Mouse (Mus musculus) heart, adult 2 months (tissue): ENCODE data around the gene 4931406P16Rik. TPM values are rescaled to one million over a fixed set of nuclear protein-coding genes. Genes with fewer than 3 reads are reported as not detected.
A peak's percentile ranks its signal among the peaks of the same experiment; 100 is the strongest.

Source experiments
- DNase-seq, 2 experiments: peaks; one replicate each; pipeline ENCODE4 v3.0.0; 2021
- H3K27ac ChIP-seq: fragments of 200-600 bp; 2 replicates; pipeline ENCODE4 v1.8.1; 2022
- H3K27me3 ChIP-seq: fragments of 200-500 bp; 2 replicates; pipeline ENCODE4 v1.6.1; 2012; ENCODE audit warnings: mild to moderate bottlenecking, low read length, inconsistent platforms, mixed read lengths; ENCODE audit not compliant: control insufficient read depth, insufficient read depth
- H3K36me3 ChIP-seq: fragments of 200-500 bp; 2 replicates; pipeline ENCODE4 v1.6.1; 2012; ENCODE audit warnings: low read length, inconsistent platforms; ENCODE audit not compliant: control insufficient read depth, insufficient read depth
- H3K4me1 ChIP-seq: fragments of 200-500 bp; 2 replicates; pipeline ENCODE4 v1.6.1; 2011; ENCODE audit warnings: low read length; ENCODE audit not compliant: control insufficient read depth, insufficient read depth
- H3K4me3 ChIP-seq: fragments of 200-600 bp; 2 replicates; pipeline ENCODE4 v1.8.1; 2022
- H3K79me2 ChIP-seq: fragments of 200-500 bp; replicated peaks from 2 replicates; pipeline ENCODE4 v1.6.1; 2012; ENCODE audit warnings: mild to moderate bottlenecking, inconsistent platforms, low read length, moderate library complexity, mixed read lengths; ENCODE audit not compliant: control insufficient read depth, insufficient read depth
- H3K9ac ChIP-seq: fragments of 200-500 bp; 2 replicates; pipeline ENCODE4 v1.6.1; 2012; ENCODE audit warnings: low read depth, mild to moderate bottlenecking, control low read depth, inconsistent platforms, low read length, mixed read lengths
- CTCF ChIP-seq: fragments of 200-600 bp; IDR thresholded peaks from 2 replicates; pipeline ENCODE4 v1.8.1; 2022; ENCODE audit warnings: antibody characterized with exemption, mild to moderate bottlenecking, moderate library complexity
- EP300 ChIP-seq: fragments of 200-500 bp; IDR thresholded peaks from 2 replicates; pipeline ENCODE4 v1.6.1; 2011; ENCODE audit warnings: low read depth, low read length, control low read depth; ENCODE audit not compliant: insufficient read depth
- POLR2A ChIP-seq: fragments of 200-500 bp; IDR thresholded peaks from 2 replicates; pipeline ENCODE4 v1.6.1; 2011; ENCODE audit warnings: mild to moderate bottlenecking, low read depth, low read length, control low read depth; ENCODE audit not compliant: insufficient read depth
- WGBS: fragments of 180-500 bp; shearing (Covaris S2); methylation state at CpG from one replicate; pipeline ENCODE4 v1.1.7; 2018; 5-methylcytosine and 5-hydroxymethylcytosine counted together
- intact Hi-C: fragments of 180-260 bp; cut with DNase I; formaldehyde crosslinking; loops from one replicate; pipeline ENCODE4 v1.15.1; 2025
- polyA plus RNA-seq: library from polyadenylated mRNA; depleted of rRNA; stranded (reverse); fragments of >200 nt; gene quantifications from 2 replicates; pipeline ENCODE4 v1.2.3, GENCODE M21; 2012
- total RNA-seq, 2 experiments: library from RNA; stranded (reverse); gene quantifications; 2 replicates each; pipeline ENCODE4 v1.2.3; 2021

4931406P16Rik gene
- total and polyA plus RNA-seq, 3 experiments, result 24.9 to 44.1 (median 40.7) TPM

DNA sequence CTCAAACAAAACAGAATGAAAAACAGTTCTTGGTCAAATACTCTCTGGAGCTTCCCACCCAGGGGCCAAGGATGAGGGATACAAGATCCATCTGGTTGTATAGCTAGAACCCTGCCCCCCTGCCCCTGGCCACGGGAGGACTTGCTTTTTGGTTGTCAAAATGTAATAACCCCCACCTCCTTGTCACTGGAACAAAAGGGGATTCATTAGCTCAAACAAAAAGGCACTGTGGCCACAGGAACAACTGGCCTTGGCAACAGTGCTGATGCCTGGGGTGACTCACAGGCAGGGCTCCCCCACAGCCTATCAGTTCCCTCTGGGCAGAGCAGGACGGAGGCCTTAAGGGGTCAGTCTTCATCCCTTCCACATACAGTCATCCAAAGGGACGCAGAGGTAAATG lies 6.6 kb upstream of the 4931406P16Rik start:
- H3K4me3 ChIP-seq, result no peak overlapping the region
- intact Hi-C loops, result no loop called here
- 51% methylated on average over 3 of the region's 3 CpGs for WGBS
- no peak overlapping the region for H3K9ac ChIP-seq
- peak overlapping the region; percentile 47 for H3K27ac ChIP-seq
- TF ChIP-seq EP300 (no peak), CTCF (no peak), POLR2A (no peak)
- H3K79me2 ChIP-seq, result no peaks in the 10 kb centered on the region
- H3K36me3 ChIP-seq, result no peaks in the 10 kb centered on the region
- DNase-seq, result peak; percentile 49 to 54
- H3K4me1 ChIP-seq, result peaks cover 13% of the 10 kb centered on the region
- no peaks in the 10 kb centered on the region for H3K27me3 ChIP-seq

DNA sequence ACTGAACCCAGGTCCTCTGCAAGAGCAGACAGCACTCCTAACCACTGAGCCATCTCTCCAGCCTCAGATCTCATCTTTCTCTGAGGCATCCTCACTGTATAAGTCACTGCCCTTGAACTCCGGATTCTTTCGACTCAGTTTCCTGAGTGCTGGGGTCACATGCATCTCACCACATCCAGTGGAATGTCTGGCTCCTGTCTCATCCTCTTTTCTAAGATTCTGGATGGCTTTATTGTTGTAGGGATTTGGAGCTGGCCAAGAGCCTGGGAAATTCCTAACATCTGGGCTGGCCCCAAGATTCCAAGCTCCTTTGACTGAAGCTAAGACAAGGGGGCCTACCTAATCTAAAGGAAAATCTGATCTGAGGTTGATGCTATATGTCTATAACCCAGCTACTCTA lies 5.8 kb upstream of the 4931406P16Rik start:
- H3K4me1 ChIP-seq, result peaks cover 13% of the 10 kb centered on the region
- H3K27me3 ChIP-seq, result no peaks in the 10 kb centered on the region
- no peaks in the 10 kb centered on the region for H3K79me2 ChIP-seq
- H3K9ac ChIP-seq, result no peak overlapping the region
- intact Hi-C loops, result no loop called here
- no peak overlapping the region for H3K4me3 ChIP-seq
- TF ChIP-seq POLR2A, result 0 out of 2 replicates have a peak, but pooled peaks have one; percentile 14
- TF ChIP-seq EP300, result peak; percentile 48; the same call in 1 of the 2 replicates
- TF ChIP-seq CTCF, result no peak
- no peaks in the 10 kb centered on the region for H3K36me3 ChIP-seq
- WGBS, result 25% methylated on average over 2 of the region's 2 CpGs
- DNase-seq, result peak; percentile 39 to 56
- peak overlapping the region; percentile 52 for H3K27ac ChIP-seq

DNA sequence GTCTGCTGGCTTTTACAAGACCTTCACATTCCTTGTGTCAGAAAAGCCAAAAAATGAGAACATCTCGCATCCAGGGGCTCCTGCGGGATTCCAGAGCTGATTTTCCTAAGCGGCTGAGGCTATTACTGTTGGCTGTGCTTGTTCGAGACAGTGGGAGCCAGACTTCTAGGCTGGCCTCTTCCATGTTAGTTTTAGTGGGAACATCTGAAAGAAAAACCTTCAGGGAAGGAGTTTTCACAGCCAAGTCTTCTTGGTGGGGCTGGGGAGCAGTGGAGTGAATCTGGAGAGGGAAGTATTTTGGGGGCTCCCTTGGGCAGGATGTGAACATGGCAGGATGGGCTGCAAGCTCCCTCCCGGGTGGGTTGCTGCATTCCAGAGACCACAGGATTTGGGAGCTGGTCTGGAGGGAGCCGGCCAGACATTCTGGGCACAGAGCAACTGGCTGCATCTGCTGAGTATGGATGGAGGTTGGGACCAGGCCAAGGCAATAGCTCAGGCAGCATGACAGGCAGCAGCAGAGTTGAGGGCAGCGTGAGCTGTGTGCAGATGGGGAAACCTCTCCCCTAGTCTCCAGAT lies 4.6 kb upstream of the 4931406P16Rik start:
- Histone ChIP-seq H3K36me3 (no peaks in the 10 kb centered on the region), H3K4me1 (peaks cover 13% of the 10 kb centered on the region), H3K27ac (peak overlapping the region; percentile 52), H3K9ac (no peak overlapping the region), H3K27me3 (no peaks in the 10 kb centered on the region), H3K79me2 (no peaks in the 10 kb centered on the region), H3K4me3 (no peak overlapping the region)
- intact Hi-C loops, result no loop called here
- DNase-seq, result peak; percentile 62 to 71
- TF ChIP-seq EP300, result no peak
- TF ChIP-seq POLR2A, result no peak
- TF ChIP-seq CTCF, result no peak
- 50% methylated on average over 7 of the region's 7 CpGs for WGBS

DNA sequence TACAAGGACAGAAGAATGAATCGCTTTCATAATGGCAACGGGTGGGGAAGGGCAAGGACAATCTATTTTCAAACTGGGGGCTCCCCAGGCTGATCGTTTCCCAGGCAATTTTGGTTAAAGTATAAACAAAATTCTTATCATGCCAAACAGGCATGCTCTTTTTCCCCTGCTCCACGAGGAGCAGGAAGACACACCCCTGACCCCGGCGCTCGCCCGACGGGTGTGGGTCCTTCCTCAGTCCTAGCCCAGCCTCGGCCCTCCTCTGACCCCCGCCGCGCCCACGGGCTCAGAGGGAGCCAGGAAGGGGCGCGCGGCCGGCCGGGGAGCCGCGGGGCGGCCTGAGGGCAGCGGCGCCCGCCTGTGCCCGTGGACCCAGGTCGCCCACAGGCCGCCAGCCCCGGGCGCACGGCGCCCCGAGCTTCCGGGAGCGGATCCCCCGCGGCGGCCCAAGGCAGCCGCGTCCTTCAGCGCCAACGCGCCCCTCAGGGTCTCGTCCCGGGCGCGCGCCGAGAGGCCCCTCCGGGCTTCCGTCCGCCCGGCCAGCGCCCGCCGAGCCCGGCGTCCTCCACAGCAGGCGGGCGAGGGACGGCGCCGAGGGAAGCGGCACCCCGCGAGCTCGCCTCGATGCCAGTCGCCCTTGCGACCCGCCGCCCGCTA lies 437 bp downstream of the 4931406P16Rik start:
- Histone ChIP-seq H3K9ac (peak overlapping the region; percentile 97), H3K4me3 (peak overlapping the region; percentile 93), H3K4me1 (peaks cover 8% of the 10 kb centered on the region), H3K27me3 (no peaks in the 10 kb centered on the region), H3K79me2 (peaks cover 3% of the 10 kb centered on the region), H3K36me3 (peaks cover 28% of the 10 kb centered on the region), H3K27ac (peak overlapping the region; percentile 96)
- TF ChIP-seq CTCF (no peak), EP300 (peak; percentile 65; the same call in 1 of the 2 replicates), POLR2A (peak; percentile 53; the same call in 1 of the 2 replicates)
- peak in 1 of 2 experiments; percentile 88 for DNase-seq
- under 1% methylated on average over 54 of the region's 73 CpGs for WGBS
- intact Hi-C loops, result loop anchor here (1.0 to 2.0 kb wide), 3 partner anchors 11 to 58 kb away; no protein-coding TSS in a partner anchor

DNA sequence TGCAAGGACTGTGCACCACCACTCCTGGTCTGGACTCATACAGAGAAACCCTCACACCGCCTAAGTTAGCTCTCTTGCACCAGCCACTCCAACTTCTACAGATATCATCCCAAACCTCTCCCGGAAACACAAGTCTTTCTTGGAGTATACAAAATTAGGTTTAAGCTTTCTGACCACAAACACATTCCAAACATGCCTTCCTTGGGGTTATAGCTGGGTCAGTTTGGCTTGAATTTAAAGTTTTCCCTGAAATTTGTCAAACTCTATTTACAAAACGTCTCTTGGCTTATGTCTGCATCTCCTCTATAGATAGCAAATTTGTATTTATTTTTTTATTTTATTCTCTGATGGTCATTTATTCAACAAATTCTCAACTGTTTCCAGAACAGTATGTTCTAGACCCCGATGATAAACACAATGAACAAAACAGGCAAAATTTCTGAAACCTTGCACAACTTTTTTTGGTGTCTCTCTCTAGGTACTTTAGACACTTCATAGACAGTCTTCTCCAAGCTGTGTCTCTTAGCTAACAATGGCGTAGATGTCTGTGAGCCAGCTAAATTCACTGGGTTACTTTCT lies 4.1 kb downstream of the 4931406P16Rik start:
- TF ChIP-seq EP300 (no peak), POLR2A (no peak), CTCF (no peak)
- Histone ChIP-seq H3K4me3 (no peak overlapping the region), H3K4me1 (peaks cover 17% of the 10 kb centered on the region), H3K9ac (no peak overlapping the region), H3K79me2 (peaks cover 8% of the 10 kb centered on the region), H3K27me3 (no peaks in the 10 kb centered on the region), H3K36me3 (peaks cover 55% of the 10 kb centered on the region), H3K27ac (peak overlapping the region; percentile 52)
- 42% methylated on average over 5 of the region's 5 CpGs for WGBS
- DNase-seq, result no peak
- intact Hi-C loops, result no loop called here
